Mouse (Mus musculus) heart, adult 2 months (tissue): Measurements from ENCODE around the gene Pid1.

Experiments used
- CTCF ChIP-seq: fragments of 200-600 bp; IDR thresholded peaks from 2 replicates; pipeline ENCODE4 v1.8.1; 2022; ENCODE audit warnings: antibody characterized with exemption, mild to moderate bottlenecking, moderate library complexity
- POLR2A ChIP-seq: fragments of 200-500 bp; IDR thresholded peaks from 2 replicates; pipeline ENCODE4 v1.6.1; 2011; ENCODE audit warnings: mild to moderate bottlenecking, low read depth, low read length, control low read depth; ENCODE audit not compliant: insufficient read depth

GRCm38 (mm10) chr1:84230431-84230830 is 133.5 kb downstream of the Pid1 start:
- TF ChIP-seq CTCF = no peak
- TF ChIP-seq POLR2A = no peak
